Mouse (Mus musculus) G1E (cell line): ENCODE results near the gene Tmem203. TPM values are rescaled to one million over a fixed set of nuclear protein-coding genes. Genes with fewer than 3 reads are reported as not detected.
A peak's percentile ranks its signal among the peaks of the same experiment; 100 is the strongest.

Experiments used
- ATAC-seq: 2 replicates; pipeline ENCODE4 v1.8.0; 2016; ENCODE audit warnings: mild to moderate bottlenecking; ENCODE audit not compliant: insufficient number of reproducible peaks, poor library complexity, low FRiP score, severe bottlenecking; ENCODE audit errors: extremely low read depth
- DNase-seq: peaks from one replicate; pipeline ENCODE4 v3.0.0; 2012; ENCODE audit warnings: low spot score
- H3K27me3 ChIP-seq: 2 replicates; pipeline ENCODE4 v1.6.1; 2012; ENCODE audit warnings: mild to moderate bottlenecking, low read length, inconsistent platforms; ENCODE audit not compliant: insufficient read depth
- H3K36me3 ChIP-seq: replicated peaks from 2 replicates; pipeline ENCODE3; 2012; ENCODE audit warnings: mild to moderate bottlenecking, inconsistent platforms
- H3K4me1 ChIP-seq: 2 replicates; pipeline ENCODE4 v1.6.1; 2012; ENCODE audit warnings: low read depth, low read length, inconsistent platforms, mixed read lengths; ENCODE audit not compliant: insufficient read depth
- H3K4me3 ChIP-seq: 2 replicates; pipeline ENCODE4 v1.5.1; 2012; ENCODE audit warnings: low read depth, mild to moderate bottlenecking, inconsistent platforms, low read length, moderate library complexity, mixed read lengths
- H3K9me3 ChIP-seq: replicated peaks from 2 replicates; pipeline ENCODE4 v1.6.1; 2012; ENCODE audit warnings: inconsistent platforms
- CTCF ChIP-seq: IDR thresholded peaks from 2 replicates; pipeline ENCODE4 v1.5.1; 2012; ENCODE audit warnings: low read depth, low read length, inconsistent platforms, mixed read lengths
- GATA1 ChIP-seq: IDR thresholded peaks from 2 replicates; pipeline ENCODE4 v1.6.1; 2012; ENCODE audit warnings: borderline replicate concordance, low read length, inconsistent platforms, mixed read lengths
- GATA2 ChIP-seq: IDR thresholded peaks from 2 replicates; pipeline ENCODE4 v1.6.1; 2012; ENCODE audit warnings: low read depth, low read length, inconsistent platforms, borderline replicate concordance
- POLR2AphosphoS5 ChIP-seq: IDR thresholded peaks from 2 replicates; pipeline ENCODE4 v1.6.1; 2012; ENCODE audit warnings: low read depth, low read length, inconsistent platforms; ENCODE audit not compliant: insufficient replicate concordance
- TAL1 ChIP-seq: conservative IDR thresholded peaks from 2 replicates; pipeline ENCODE4 v1.6.1; 2012; ENCODE audit warnings: low read depth, low read length, inconsistent platforms, mixed read lengths
- polyA plus RNA-seq: library from polyadenylated mRNA; stranded (reverse); fragments of >175 nt; gene quantifications from 2 replicates; pipeline ENCODE4 v1.2.3, GENCODE M21; 2012
- total RNA-seq, 2 experiments: library from RNA; stranded (forward) in 1 of 2; stranded (reverse) in 1 of 2; fragments of 200-1000 nt in 1 of 2; fragments of >200 nt in 1 of 2; fragmentation: Nextera tagmentation in 1 of 2; gene quantifications; 2 replicates each; pipeline ENCODE4 v1.2.3; 2014 to 2017

Tmem203 gene
- total and polyA plus RNA-seq, 3 experiments = 7.8 to 15.5 (median 14.6) TPM

- peaks cover 63% of the 10 kb centered on the region for H3K36me3 ChIP-seq
- H3K9me3 ChIP-seq = no peaks in the 10 kb centered on the region
- ATAC-seq = no peak
- DNase-seq = no peak
- TF ChIP-seq POLR2AphosphoS5 (no peak), GATA1 (no peak), TAL1 (no peak), CTCF (no peak), GATA2 (no peak)
- peaks cover 83% of the 10 kb centered on the region for H3K4me1 ChIP-seq
- H3K4me3 ChIP-seq = peak overlapping the region; percentile 89; the same call in 1 of the 2 replicates
- H3K27me3 ChIP-seq = no peaks in the 10 kb centered on the region
Observed at GRCm38 (mm10) chr2:25264851-25265250, 9.6 kb downstream of the Tmem203 start.

- TF ChIP-seq POLR2AphosphoS5 = no peak
- TF ChIP-seq GATA2 = no peak
- TF ChIP-seq GATA1 = no peak
- no peak for TF ChIP-seq CTCF
- TF ChIP-seq TAL1 = no peak
- peaks cover 75% of the 10 kb centered on the region for H3K36me3 ChIP-seq
- H3K4me1 ChIP-seq = peaks cover 95% of the 10 kb centered on the region
- H3K4me3 ChIP-seq = peak overlapping the region; percentile 89
- DNase-seq (peak; percentile 86), ATAC-seq (peak; percentile 41; the same call in 1 of the 2 replicates)
- H3K27me3 ChIP-seq = no peaks in the 10 kb centered on the region
- no peaks in the 10 kb centered on the region for H3K9me3 ChIP-seq
Observed at GRCm38 (mm10) chr2:25265897-25266656, 10.8 kb downstream of the Tmem203 start.

- Histone ChIP-seq H3K9me3 (no peaks in the 10 kb centered on the region), H3K36me3 (peaks cover 81% of the 10 kb centered on the region), H3K4me3 (peak overlapping the region; percentile 89; the same call in 1 of the 2 replicates), H3K4me1 (peaks cover 95% of the 10 kb centered on the region), H3K27me3 (no peaks in the 10 kb centered on the region)
- no peak for TF ChIP-seq GATA1
- no peak for TF ChIP-seq GATA2
- no peak for TF ChIP-seq POLR2AphosphoS5
- TF ChIP-seq CTCF = no peak
- TF ChIP-seq TAL1 = no peak
- DNase-seq (no peak), ATAC-seq (no peak)
Observed at GRCm38 (mm10) chr2:25266720-25267119, 11.5 kb downstream of the Tmem203 start.

- TF ChIP-seq TAL1 = no peak
- Histone ChIP-seq H3K4me1 (peaks cover 91% of the 10 kb centered on the region), H3K36me3 (peaks cover 82% of the 10 kb centered on the region), H3K9me3 (no peaks in the 10 kb centered on the region), H3K4me3 (peak overlapping the region; percentile 89; the same call in 1 of the 2 replicates), H3K27me3 (no peaks in the 10 kb centered on the region)
- DNase-seq (no peak), ATAC-seq (no peak)
Observed at GRCm38 (mm10) chr2:25267241-25267640, 12.0 kb downstream of the Tmem203 start.

- no peak overlapping the region for H3K4me3 ChIP-seq
- no peak for ATAC-seq
- TF ChIP-seq TAL1 (no peak), POLR2AphosphoS5 (no peak), GATA1 (no peak), CTCF (no peak)
- no peak for DNase-seq
- H3K36me3 ChIP-seq = peaks cover 83% of the 10 kb centered on the region
- H3K27me3 ChIP-seq = no peaks in the 10 kb centered on the region
- H3K4me1 ChIP-seq = peaks cover 91% of the 10 kb centered on the region
- H3K9me3 ChIP-seq = no peaks in the 10 kb centered on the region
Observed at GRCm38 (mm10) chr2:25267746-25268309, 12.6 kb downstream of the Tmem203 start.

- DNase-seq (peak; percentile 87), ATAC-seq (peak; percentile 66)
- Histone ChIP-seq H3K36me3 (peaks cover 91% of the 10 kb centered on the region), H3K4me3 (peak within 1 kb of the TSS; percentile 84), H3K4me1 (peaks cover 64% of the 10 kb centered on the region), H3K27me3 (no peaks in the 10 kb centered on the region), H3K9me3 (no peaks in the 10 kb centered on the region)
- TF ChIP-seq GATA1 (no peak), GATA2 (no peak), POLR2AphosphoS5 (no peak), TAL1 (no peak), CTCF (no peak)
Observed at GRCm38 (mm10) chr2:25271827-25272511, 16.7 kb downstream of the Tmem203 start, which contains the start of the genes Ssna1 and Anapc2. Ssna1 (minus strand) TSS chr2:25272438. Anapc2 (plus strand) TSS chr2:25272478.
